Mouse (Mus musculus): Measurements from ENCODE around the gene Rhobtb3. TPM values are rescaled to one million over a fixed set of nuclear protein-coding genes. Genes with fewer than 3 reads are reported as not detected.
"Not testable (repeated sequence)": the region's sequence is repeated elsewhere in the genome, so short reads cannot be mapped to it uniquely, and the experiment has no call there.

The Rhobtb3 gene
- total and polyA plus RNA-seq, 3 experiments, result 7.1 to 38.6 (median 23.7) TPM

- no peak for ATAC-seq (ENCODE audit: extremely low read depth, insufficient number of reproducible peaks, low FRiP score, poor library complexity, severe bottlenecking)
- Histone ChIP-seq H3K27me3 (ENCODE audit: insufficient read depth, low read length) (no peaks in the 10 kb centered on the region), H3K4me1 (ENCODE audit: insufficient read depth, low read depth, low read length) (no peaks in the 10 kb centered on the region), H3K36me3 (replicated peaks) (peaks cover 9% of the 10 kb centered on the region), H3K9me3 (replicated peaks) (no peaks in the 10 kb centered on the region), H3K4me3 (ENCODE audit: low read depth, low read length) (no peak overlapping the region)
- TF ChIP-seq GATA1 (IDR thresholded peaks at IDR 0.05; ENCODE audit: borderline replicate concordance, low read length) (no peak), POLR2AphosphoS5 (IDR thresholded peaks at IDR 0.05; ENCODE audit: insufficient replicate concordance, low read depth, low read length) (no peak), CTCF (IDR thresholded peaks at IDR 0.05; ENCODE audit: low read depth, low read length) (no peak), GATA2 (IDR thresholded peaks at IDR 0.05; ENCODE audit: borderline replicate concordance, low read depth, low read length) (no peak), TAL1 (conservative IDR thresholded peaks at IDR 0.05; ENCODE audit: low read depth, low read length) (no peak)
- DNase-seq (ENCODE audit: low spot score), result no peak
Measured at GRCm38 (mm10) chr13:75930660-75931059, 13.1 kb downstream of the Rhobtb3 start.

DNA sequence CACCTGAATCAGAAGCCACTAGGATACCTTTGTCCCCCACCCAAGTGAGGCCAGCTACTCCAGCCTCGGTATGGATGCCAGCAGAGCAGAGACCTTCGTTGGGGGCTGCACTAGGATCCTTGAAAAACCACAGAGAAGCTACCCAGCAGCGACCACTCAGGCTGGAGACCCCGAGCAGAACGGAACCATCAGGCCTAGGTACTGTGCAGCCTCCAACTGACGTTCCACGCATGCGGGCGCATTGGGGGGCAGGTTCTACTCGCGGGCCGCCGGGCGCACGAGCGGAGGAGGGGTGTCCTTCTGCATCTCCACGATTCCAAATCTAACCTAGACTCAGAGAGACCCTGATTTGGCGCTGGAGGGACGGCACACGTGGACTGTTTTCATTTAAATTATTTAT lies 13.7 kb downstream of the Rhobtb3 start:
- Histone ChIP-seq H3K9me3 (replicated peaks) (no peaks in the 10 kb centered on the region), H3K36me3 (replicated peaks) (peaks cover 9% of the 10 kb centered on the region), H3K27me3 (ENCODE audit: insufficient read depth, low read length) (no peaks in the 10 kb centered on the region), H3K4me1 (ENCODE audit: insufficient read depth, low read depth, low read length) (no peaks in the 10 kb centered on the region), H3K4me3 (ENCODE audit: low read depth, low read length) (no peak overlapping the region)
- TF ChIP-seq TAL1 (conservative IDR thresholded peaks at IDR 0.05; ENCODE audit: low read depth, low read length) (no peak), CTCF (IDR thresholded peaks at IDR 0.05; ENCODE audit: low read depth, low read length) (no peak), GATA1 (IDR thresholded peaks at IDR 0.05; ENCODE audit: borderline replicate concordance, low read length) (no peak), GATA2 (IDR thresholded peaks at IDR 0.05; ENCODE audit: borderline replicate concordance, low read depth, low read length) (no peak), POLR2AphosphoS5 (IDR thresholded peaks at IDR 0.05; ENCODE audit: insufficient replicate concordance, low read depth, low read length) (no peak)
- ATAC-seq (ENCODE audit: extremely low read depth, insufficient number of reproducible peaks, low FRiP score, poor library complexity, severe bottlenecking), result no peak
- no peak for DNase-seq (ENCODE audit: low spot score)

DNA sequence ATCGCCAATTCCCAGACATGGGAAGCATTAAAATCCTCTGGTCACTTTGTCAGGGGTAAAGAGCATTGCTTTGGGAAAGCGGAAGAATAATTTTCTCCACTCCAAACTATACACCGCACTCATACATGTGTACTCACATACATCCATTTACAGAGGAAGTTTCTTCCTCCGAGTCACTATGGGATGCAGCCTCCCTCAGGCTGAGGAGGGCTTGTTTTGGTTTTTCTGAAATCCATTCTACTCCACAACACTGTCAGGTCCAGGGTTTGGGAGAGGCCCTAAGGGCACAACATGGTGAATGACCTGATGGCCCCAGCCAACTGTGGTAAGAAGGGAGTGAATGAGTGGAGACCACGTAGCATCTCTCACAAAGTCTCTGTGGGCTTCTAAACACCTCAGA lies 14.7 kb downstream of the Rhobtb3 start:
- not testable (repeated sequence) for H3K27me3 ChIP-seq (ENCODE audit: insufficient read depth, low read length); ATAC-seq (ENCODE audit: extremely low read depth, insufficient number of reproducible peaks, low FRiP score, poor library complexity, severe bottlenecking); H3K36me3 ChIP-seq (replicated peaks); H3K9me3 ChIP-seq (replicated peaks); H3K4me1 ChIP-seq (ENCODE audit: insufficient read depth, low read depth, low read length); DNase-seq (ENCODE audit: low spot score); H3K4me3 ChIP-seq (ENCODE audit: low read depth, low read length)

GRCm38 (mm10) chr13:75927951-75928350 lies 15.8 kb downstream of the Rhobtb3 start:
- ATAC-seq (ENCODE audit: extremely low read depth, insufficient number of reproducible peaks, low FRiP score, poor library complexity, severe bottlenecking) (no peak), DNase-seq (ENCODE audit: low spot score) (no peak)
- peaks cover 9% of the 10 kb centered on the region for H3K36me3 ChIP-seq (replicated peaks)
- TF ChIP-seq CTCF (IDR thresholded peaks at IDR 0.05; ENCODE audit: low read depth, low read length), result no peak
- TF ChIP-seq GATA2 (IDR thresholded peaks at IDR 0.05; ENCODE audit: borderline replicate concordance, low read depth, low read length), result no peak
- no peak for TF ChIP-seq GATA1 (IDR thresholded peaks at IDR 0.05; ENCODE audit: borderline replicate concordance, low read length)
- TF ChIP-seq TAL1 (conservative IDR thresholded peaks at IDR 0.05; ENCODE audit: low read depth, low read length), result no peak
- TF ChIP-seq POLR2AphosphoS5 (IDR thresholded peaks at IDR 0.05; ENCODE audit: insufficient replicate concordance, low read depth, low read length), result no peak
- H3K9me3 ChIP-seq (replicated peaks), result no peaks in the 10 kb centered on the region
- H3K4me3 ChIP-seq (ENCODE audit: low read depth, low read length), result no peak overlapping the region
- no peaks in the 10 kb centered on the region for H3K27me3 ChIP-seq (ENCODE audit: insufficient read depth, low read length)
- no peaks in the 10 kb centered on the region for H3K4me1 ChIP-seq (ENCODE audit: insufficient read depth, low read depth, low read length)

DNA sequence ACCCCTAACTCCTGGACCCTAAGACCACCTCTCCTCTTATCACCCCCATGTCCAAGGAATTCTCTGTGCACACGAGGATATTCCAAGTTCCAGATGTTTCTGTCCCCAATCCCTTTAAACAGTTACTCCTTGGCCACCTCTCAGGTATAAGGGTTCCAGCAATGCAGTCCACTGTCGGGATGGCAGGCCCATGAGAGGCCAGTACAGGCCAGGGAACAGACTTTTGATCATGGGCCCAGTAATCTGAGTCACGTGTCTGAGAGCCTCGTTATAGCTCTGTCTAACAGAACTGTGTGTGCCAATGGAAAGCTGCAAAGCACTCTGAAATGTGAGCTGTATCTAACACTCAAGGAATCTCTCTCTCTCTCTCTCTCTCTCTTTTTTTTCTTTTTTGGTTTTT lies 29.6 kb downstream of the Rhobtb3 start:
- TF ChIP-seq POLR2AphosphoS5 (IDR thresholded peaks at IDR 0.05; ENCODE audit: insufficient replicate concordance, low read depth, low read length) (no peak), GATA1 (IDR thresholded peaks at IDR 0.05; ENCODE audit: borderline replicate concordance, low read length) (no peak), CTCF (IDR thresholded peaks at IDR 0.05; ENCODE audit: low read depth, low read length) (no peak), GATA2 (IDR thresholded peaks at IDR 0.05; ENCODE audit: borderline replicate concordance, low read depth, low read length) (no peak), TAL1 (conservative IDR thresholded peaks at IDR 0.05; ENCODE audit: low read depth, low read length) (no peak)
- Histone ChIP-seq H3K36me3 (replicated peaks) (peaks cover 13% of the 10 kb centered on the region), H3K4me1 (ENCODE audit: insufficient read depth, low read depth, low read length) (no peaks in the 10 kb centered on the region), H3K9me3 (replicated peaks) (no peaks in the 10 kb centered on the region), H3K27me3 (ENCODE audit: insufficient read depth, low read length) (no peaks in the 10 kb centered on the region), H3K4me3 (ENCODE audit: low read depth, low read length) (no peak overlapping the region)
- DNase-seq (ENCODE audit: low spot score) (no peak), ATAC-seq (ENCODE audit: extremely low read depth, insufficient number of reproducible peaks, low FRiP score, poor library complexity, severe bottlenecking) (no peak)

DNA sequence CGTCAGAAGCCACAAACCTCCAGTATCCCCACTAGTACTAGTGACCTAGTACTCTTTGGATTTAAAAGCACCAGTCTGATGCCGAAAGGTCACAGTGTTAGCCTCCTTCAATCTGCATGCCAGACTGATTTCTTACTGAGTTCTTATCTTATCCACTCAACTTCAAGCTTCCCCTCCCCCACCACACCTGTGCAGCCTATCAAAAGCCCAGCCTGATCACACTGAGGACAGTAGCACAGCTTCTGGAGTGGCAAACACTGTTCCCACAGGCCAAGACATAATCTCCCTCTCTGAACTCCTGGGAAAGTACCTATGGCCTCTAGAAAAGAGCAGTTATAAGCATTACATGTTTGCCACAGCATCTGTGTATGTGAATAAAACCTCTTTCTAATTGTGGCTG lies 35.5 kb downstream of the Rhobtb3 start:
- no peaks in the 10 kb centered on the region for H3K27me3 ChIP-seq (ENCODE audit: insufficient read depth, low read length)
- H3K4me1 ChIP-seq (ENCODE audit: insufficient read depth, low read depth, low read length), result no peaks in the 10 kb centered on the region
- no peaks in the 10 kb centered on the region for H3K9me3 ChIP-seq (replicated peaks)
- DNase-seq (ENCODE audit: low spot score) (no peak), ATAC-seq (ENCODE audit: extremely low read depth, insufficient number of reproducible peaks, low FRiP score, poor library complexity, severe bottlenecking) (no peak)
- peaks cover 6% of the 10 kb centered on the region for H3K36me3 ChIP-seq (replicated peaks)
- H3K4me3 ChIP-seq (ENCODE audit: low read depth, low read length), result no peak overlapping the region
- TF ChIP-seq GATA2 (IDR thresholded peaks at IDR 0.05; ENCODE audit: borderline replicate concordance, low read depth, low read length), result no peak
- TF ChIP-seq CTCF (IDR thresholded peaks at IDR 0.05; ENCODE audit: low read depth, low read length), result no peak
- TF ChIP-seq POLR2AphosphoS5 (IDR thresholded peaks at IDR 0.05; ENCODE audit: insufficient replicate concordance, low read depth, low read length), result no peak
- TF ChIP-seq TAL1 (conservative IDR thresholded peaks at IDR 0.05; ENCODE audit: low read depth, low read length), result no peak
- TF ChIP-seq GATA1 (IDR thresholded peaks at IDR 0.05; ENCODE audit: borderline replicate concordance, low read length), result no peak

- Histone ChIP-seq H3K36me3 (replicated peaks) (peaks cover 9% of the 10 kb centered on the region), H3K4me3 (ENCODE audit: low read depth, low read length) (no peak overlapping the region), H3K9me3 (replicated peaks) (no peaks in the 10 kb centered on the region), H3K27me3 (ENCODE audit: insufficient read depth, low read length) (no peaks in the 10 kb centered on the region), H3K4me1 (ENCODE audit: insufficient read depth, low read depth, low read length) (no peaks in the 10 kb centered on the region)
- no peak for ATAC-seq (ENCODE audit: extremely low read depth, insufficient number of reproducible peaks, low FRiP score, poor library complexity, severe bottlenecking)
- TF ChIP-seq GATA2 (IDR thresholded peaks at IDR 0.05; ENCODE audit: borderline replicate concordance, low read depth, low read length) (no peak), GATA1 (IDR thresholded peaks at IDR 0.05; ENCODE audit: borderline replicate concordance, low read length) (no peak), CTCF (IDR thresholded peaks at IDR 0.05; ENCODE audit: low read depth, low read length) (no peak), POLR2AphosphoS5 (IDR thresholded peaks at IDR 0.05; ENCODE audit: insufficient replicate concordance, low read depth, low read length) (no peak), TAL1 (conservative IDR thresholded peaks at IDR 0.05; ENCODE audit: low read depth, low read length) (no peak)
- no peak for DNase-seq (ENCODE audit: low spot score)
Measured at GRCm38 (mm10) chr13:75907133-75907532, 36.6 kb downstream of the Rhobtb3 start.

All from G1E (cell line).